Mouse (Mus musculus): Measurements from ENCODE around the gene Tmem233.

- TF ChIP-seq NRF1 (IDR thresholded peaks at IDR 0.05; ENCODE audit: insufficient read depth, low read depth, low read length, poor library complexity, severe bottlenecking), result no peak
- TF ChIP-seq CTCF (IDR thresholded peaks at IDR 0.05 in 2 of 3, conservative IDR thresholded peaks at IDR 0.05 in 1 of 3; ENCODE audit: control insufficient read depth in 1 of 3, insufficient read depth in 1 of 3, low read depth in 2 of 3, low read length in 3 of 3, poor library complexity in 1 of 3, severe bottlenecking in 1 of 3), result no peak
- no peak for TF ChIP-seq RCOR1 (IDR thresholded peaks at IDR 0.05; ENCODE audit: low read depth, low read length)
- TF ChIP-seq E2F4 (IDR thresholded peaks at IDR 0.05; ENCODE audit: borderline replicate concordance, low read depth, low read length), result no peak
- no peak for TF ChIP-seq BHLHE40 (IDR thresholded peaks at IDR 0.05; ENCODE audit: borderline replicate concordance, low read depth, low read length)
These were observed 64.8 kb downstream of the Tmem233 start for GRCm38 (mm10) chr5:116018196-116018595.
